Mouse (Mus musculus): Measurements from ENCODE around the gene Dctn2.
"Not testable (repeated sequence)": the region's sequence is repeated elsewhere in the genome, so short reads cannot be mapped to it uniquely, and the experiment has no call there.

- not testable (repeated sequence) for TF ChIP-seq POLR2A (IDR thresholded peaks at IDR 0.05; ENCODE audit: extremely low read depth, insufficient read depth, low read length); CTCF (IDR thresholded peaks at IDR 0.05; ENCODE audit: low read depth, low read length)
These were observed 47.3 kb downstream of the Dctn2 start for GRCm38 (mm10) chr10:127313516-127313915.

Measured in liver, adult 2 months (tissue).